Mouse (Mus musculus) forebrain, embryonic 13.5 days (tissue): ENCODE data around the gene Sall4. TPM values are rescaled to one million over a fixed set of nuclear protein-coding genes. Genes with fewer than 3 reads are reported as not detected.

Source experiments
- ATAC-seq: fragments of 200-750 bp; cut with Nextera tagmentation; 2 replicates; pipeline ENCODE4 v1.8.0; 2017
- H3K27ac ChIP-seq: fragments of 300-500 bp; sonication (generic); 2 replicates; pipeline ENCODE4 v1.5.1; 2015; ENCODE audit warnings: inconsistent platforms, mild to moderate bottlenecking, moderate library complexity
- H3K27me3 ChIP-seq: fragments of 300-500 bp; sonication (generic); 2 replicates; pipeline ENCODE4 v1.6.1; 2015; ENCODE audit warnings: mild to moderate bottlenecking, inconsistent platforms
- H3K36me3 ChIP-seq: fragments of 300-500 bp; sonication (generic); 2 replicates; pipeline ENCODE4 v1.6.1; 2015; ENCODE audit warnings: mild to moderate bottlenecking, inconsistent platforms; ENCODE audit not compliant: poor library complexity, severe bottlenecking
- H3K4me1 ChIP-seq: fragments of 300-500 bp; sonication (generic); 2 replicates; pipeline ENCODE4 v1.6.1; 2015; ENCODE audit warnings: inconsistent platforms
- H3K4me2 ChIP-seq: fragments of 300-500 bp; sonication (generic); 2 replicates; pipeline ENCODE4 v1.6.1; 2015; ENCODE audit warnings: inconsistent platforms, mild to moderate bottlenecking, moderate library complexity
- H3K4me3 ChIP-seq: fragments of 300-500 bp; sonication (generic); 2 replicates; pipeline ENCODE4 v1.5.1; 2015; ENCODE audit warnings: mild to moderate bottlenecking, inconsistent platforms
- H3K9ac ChIP-seq: fragments of 300-500 bp; sonication (generic); 2 replicates; pipeline ENCODE4 v1.6.1; 2015; ENCODE audit warnings: mild to moderate bottlenecking, inconsistent platforms
- H3K9me3 ChIP-seq: fragments of 300-500 bp; sonication (generic); replicated peaks from 2 replicates; pipeline ENCODE4 v1.6.1; 2016; ENCODE audit warnings: inconsistent platforms
- WGBS: fragments of 180-500 bp; shearing (Covaris S2); methylation state at CpG from one replicate; pipeline ENCODE4 v1.1.7; 2015; 5-methylcytosine and 5-hydroxymethylcytosine counted together
- polyA plus RNA-seq: library from polyadenylated mRNA; unstranded; fragments of >200 nt; fragmentation: Nextera tagmentation; extraction: Ambion mirVana; gene quantifications from 2 replicates; pipeline ENCODE4 v1.2.1, GENCODE M21; 2015

The Sall4 gene
- polyA plus RNA-seq, 1 experiment from 2014 or later, result 2.3 TPM

DNA sequence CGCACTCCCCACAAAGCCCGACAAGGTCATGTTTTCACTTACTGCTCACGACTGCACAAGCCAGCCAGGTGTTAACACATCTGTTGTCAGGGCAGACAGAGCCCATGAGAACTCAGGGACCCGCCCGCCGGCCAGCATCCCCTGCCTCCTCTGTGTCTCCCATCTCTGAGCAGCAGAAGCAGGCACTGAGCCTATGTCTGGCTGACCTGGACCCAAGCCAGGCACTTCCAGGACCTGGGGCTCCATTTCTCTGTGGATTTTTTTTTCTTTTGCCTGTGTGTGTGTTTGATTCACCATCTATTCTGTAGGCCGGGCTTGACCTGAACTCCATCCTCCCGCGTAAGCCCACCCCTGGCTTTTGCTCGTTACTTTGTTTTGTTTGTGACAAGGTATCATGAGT, 49.0 kb downstream of the Sall4 start:
- no peak for ATAC-seq
- no peak overlapping the region for H3K9ac ChIP-seq
- H3K4me2 ChIP-seq, result no peak overlapping the region
- H3K4me1 ChIP-seq, result peaks cover 15% of the 10 kb centered on the region
- no peaks in the 10 kb centered on the region for H3K27me3 ChIP-seq
- no peaks in the 10 kb centered on the region for H3K9me3 ChIP-seq
- 70% methylated on average over 10 of the region's 10 CpGs for WGBS
- H3K27ac ChIP-seq, result no peak overlapping the region
- no peak overlapping the region for H3K4me3 ChIP-seq
- H3K36me3 ChIP-seq, result no peaks in the 10 kb centered on the region

DNA sequence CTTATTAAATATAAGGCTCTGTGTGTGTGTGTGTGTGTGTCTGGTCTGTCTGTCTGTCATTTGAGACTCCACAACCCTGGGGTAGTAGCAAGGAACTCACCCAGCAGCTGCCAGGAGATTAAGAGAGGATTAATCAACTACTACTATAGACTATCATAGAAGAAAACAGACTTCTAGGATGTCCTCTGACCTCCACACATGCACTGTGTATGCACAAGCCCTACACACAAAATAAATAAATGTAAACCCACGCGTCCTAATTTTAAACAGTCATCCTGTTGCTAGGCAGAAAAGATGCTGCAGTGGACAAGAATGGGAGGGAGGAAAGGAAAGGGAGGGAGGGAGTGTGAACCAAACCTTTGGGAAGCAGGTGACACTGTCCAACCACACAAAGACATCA, 49.5 kb downstream of the Sall4 start:
- no peaks in the 10 kb centered on the region for H3K9me3 ChIP-seq
- H3K36me3 ChIP-seq, result no peaks in the 10 kb centered on the region
- H3K4me2 ChIP-seq, result no peak overlapping the region
- no peak overlapping the region for H3K9ac ChIP-seq
- H3K27ac ChIP-seq, result no peak overlapping the region
- H3K4me3 ChIP-seq, result no peak overlapping the region
- no peaks in the 10 kb centered on the region for H3K27me3 ChIP-seq
- ATAC-seq, result no peak
- H3K4me1 ChIP-seq, result peaks cover 15% of the 10 kb centered on the region
- WGBS, result 85% methylated on average over 2 of the region's 2 CpGs

DNA sequence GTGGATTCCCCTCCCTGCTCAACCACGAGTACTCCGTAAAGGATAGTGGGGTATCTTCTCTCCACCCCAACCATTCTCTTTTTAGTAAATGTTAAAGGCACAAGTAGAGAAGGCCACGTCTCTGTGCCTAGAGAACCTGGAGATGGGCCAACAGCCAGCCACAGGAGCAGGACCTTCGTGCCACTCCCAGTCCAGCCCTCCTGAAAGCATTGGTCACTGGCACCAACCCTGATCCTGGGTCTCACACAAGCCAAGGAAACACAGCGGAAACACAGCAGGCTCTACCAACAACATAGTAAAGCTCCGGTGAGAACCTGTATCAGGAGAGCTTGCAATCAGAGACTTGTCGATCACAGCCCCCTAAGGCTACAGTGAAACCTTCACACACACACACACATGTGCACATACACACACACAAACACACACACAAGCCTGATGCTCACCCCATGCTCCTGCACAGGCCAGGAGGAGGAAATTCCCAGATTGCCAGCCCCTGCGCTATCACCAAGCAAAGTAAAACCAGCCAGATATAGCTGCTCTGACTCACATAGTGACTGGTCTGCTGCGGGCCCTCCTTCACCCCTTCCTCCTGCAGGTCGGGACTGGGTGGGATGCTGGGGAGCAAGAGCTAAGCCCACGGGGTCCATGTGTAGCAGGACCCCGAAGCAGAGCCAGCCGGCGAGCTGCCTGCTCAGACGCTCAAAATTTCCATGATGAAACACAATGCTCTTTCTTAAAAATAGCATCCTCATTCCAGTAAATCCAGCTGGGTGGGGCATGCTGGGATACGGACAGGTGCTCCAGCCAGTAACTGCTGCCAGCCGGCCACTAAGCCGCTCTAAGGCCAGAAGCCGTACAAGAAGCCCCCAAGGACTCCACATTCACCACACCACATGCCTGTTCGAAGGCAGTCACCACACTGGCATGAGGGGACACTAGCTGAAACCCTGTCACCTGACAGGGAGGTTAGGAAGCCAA, 55.3 kb downstream of the Sall4 start:
- no peaks in the 10 kb centered on the region for H3K9me3 ChIP-seq
- no peak overlapping the region for H3K9ac ChIP-seq
- no peak overlapping the region for H3K4me3 ChIP-seq
- peaks cover 9% of the 10 kb centered on the region for H3K4me1 ChIP-seq
- H3K4me2 ChIP-seq, result no peak overlapping the region
- ATAC-seq, result no peak
- peaks cover 27% of the 10 kb centered on the region for H3K36me3 ChIP-seq
- H3K27me3 ChIP-seq, result no peaks in the 10 kb centered on the region
- WGBS, result 85% methylated on average over 20 of the region's 20 CpGs
- no peak overlapping the region for H3K27ac ChIP-seq

DNA sequence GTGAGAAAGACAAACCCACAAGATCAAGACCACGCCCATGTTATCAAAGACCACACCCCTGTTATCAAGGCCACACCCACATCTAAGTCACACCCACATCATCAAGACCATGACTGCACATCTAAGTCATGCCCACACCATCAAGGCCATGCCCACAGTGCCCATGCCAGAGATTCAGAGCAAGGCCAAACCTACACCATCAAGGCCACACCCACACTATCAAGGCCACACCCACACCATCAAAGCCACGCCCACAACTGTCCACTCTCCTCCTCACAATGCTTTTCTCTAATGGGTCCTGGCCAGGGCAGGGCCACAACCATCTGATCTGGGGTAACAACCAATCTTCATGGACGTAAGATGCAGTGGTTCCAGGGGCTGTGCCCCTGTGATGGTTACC, 56.8 kb downstream of the Sall4 start:
- no peak overlapping the region for H3K4me3 ChIP-seq
- no peaks in the 10 kb centered on the region for H3K27me3 ChIP-seq
- no peak for ATAC-seq
- H3K36me3 ChIP-seq, result peaks cover 39% of the 10 kb centered on the region
- no peaks in the 10 kb centered on the region for H3K4me1 ChIP-seq
- 82% methylated on average over 3 of the region's 3 CpGs for WGBS
- no peak overlapping the region for H3K4me2 ChIP-seq
- H3K27ac ChIP-seq, result no peak overlapping the region
- no peaks in the 10 kb centered on the region for H3K9me3 ChIP-seq
- no peak overlapping the region for H3K9ac ChIP-seq

DNA sequence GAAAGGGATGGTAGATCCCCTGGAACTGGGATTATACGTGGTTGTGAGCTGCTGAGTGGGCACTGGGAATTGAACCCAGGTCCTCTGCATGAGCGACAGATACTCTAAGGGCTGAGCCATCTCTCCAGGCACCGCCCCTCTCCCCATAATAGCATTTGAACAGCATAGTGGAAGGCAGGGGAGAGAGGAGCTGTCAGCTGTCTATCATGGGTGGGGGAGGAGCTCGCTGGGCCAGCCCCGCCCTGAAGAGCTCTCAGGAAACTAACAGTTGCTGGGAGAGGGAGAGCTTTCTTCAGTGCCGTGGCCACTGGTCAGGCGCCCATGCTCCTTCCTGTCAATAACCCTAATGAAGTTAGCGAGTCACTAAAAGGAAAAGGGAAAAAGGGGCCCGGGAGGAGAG, 60.0 kb downstream of the Sall4 start:
- ATAC-seq, result no peak
- Histone ChIP-seq H3K9ac (no peak overlapping the region), H3K27ac (no peak overlapping the region), H3K9me3 (no peaks in the 10 kb centered on the region), H3K4me1 (no peaks in the 10 kb centered on the region), H3K36me3 (peaks cover 64% of the 10 kb centered on the region), H3K27me3 (no peaks in the 10 kb centered on the region), H3K4me3 (no peak overlapping the region), H3K4me2 (no peak overlapping the region)
- 51% methylated on average over 9 of the region's 9 CpGs for WGBS

DNA sequence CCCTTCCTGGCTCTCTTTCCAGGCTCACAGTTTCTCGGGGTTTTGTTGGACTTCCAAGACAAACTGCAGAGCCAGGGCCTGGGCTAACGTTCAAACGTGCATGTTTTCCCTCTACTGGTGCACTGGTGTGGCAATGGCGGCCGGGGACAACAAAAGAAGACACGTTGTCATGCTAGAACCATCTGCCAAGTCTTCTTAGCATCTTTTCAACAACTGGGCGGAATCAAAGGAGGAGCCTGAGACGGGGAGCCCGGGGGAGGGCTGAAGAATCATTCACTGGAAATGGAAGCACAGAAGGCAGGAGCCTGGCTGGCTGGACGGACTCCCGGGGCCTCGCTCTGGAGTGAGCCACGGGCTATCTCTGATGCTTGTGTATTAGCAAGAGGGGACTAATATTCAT, 65.5 kb downstream of the Sall4 start:
- Histone ChIP-seq H3K27me3 (no peaks in the 10 kb centered on the region), H3K4me3 (no peak overlapping the region), H3K4me1 (peaks cover 11% of the 10 kb centered on the region; the same call in 1 of the 2 replicates), H3K36me3 (peaks cover 69% of the 10 kb centered on the region), H3K9me3 (peaks cover 5% of the 10 kb centered on the region), H3K4me2 (no peak overlapping the region), H3K9ac (no peak overlapping the region), H3K27ac (peak overlapping the region; percentile 49)
- no peak for ATAC-seq
- WGBS, result 29% methylated on average over 13 of the region's 13 CpGs

Other genes starting within 250 kb of the Sall4 start
- 1.5 and 1.7 TPM in 2 replicates for gene Nfatc2, start 166.3 kb downstream of the Sall4 start, polyA plus RNA-seq
- gene Atp9a, start 25.5 kb downstream of the Sall4 start, polyA plus RNA-seq, result 35.2 and 37.1 TPM in 2 replicates
- gene Zfp64, start 187.6 kb upstream of the Sall4 start, polyA plus RNA-seq, result 28.9 and 30.5 TPM in 2 replicates